Mouse (Mus musculus): Measurements from ENCODE around the gene Amot. TPM values are rescaled to one million over a fixed set of nuclear protein-coding genes. Genes with fewer than 3 reads are reported as not detected.
A peak's percentile ranks its signal among the peaks of the same experiment; 100 is the strongest.

Gene Amot
- total RNA-seq (2018; cell fraction: chromatin; rRNA removed), result 1 to 10 TPM in 4 of 26 experiments, under 1 TPM in 18, not detected in 4; 0.09 to 3.4 (median 0.43) TPM
- under 1 TPM; 0.12 to 0.97 (median 0.46) TPM for total RNA-seq (2018; cell fraction: cytosol; rRNA removed)
- total RNA-seq (2018; cell fraction: nucleus; rRNA removed), result 1 to 10 TPM in 2 of 26 experiments, under 1 TPM in 24; 0.05 to 2.0 (median 0.55) TPM
- polyA plus RNA-seq (2018), result 0.33 to 0.44 TPM (median 0.40 TPM) in 3 replicates

GRCm38 (mm10) chrX:145504717-145505415 is at the start of gene Amot:
Gene Amot (minus strand): TSS chrX:145505181.
- Histone ChIP-seq H3K27ac (no peak within 1 kb of the TSS), H3K4me3 (ENCODE audit: inconsistent target) (peak within 1 kb of the TSS; percentile 40), H3K36me3 (ENCODE audit: inconsistent target) (no peaks in the 10 kb centered on the region), H3K79me2 (ENCODE audit: inconsistent target) (no peaks in the 10 kb centered on the region)
- WGBS (ENCODE audit: missing documents), result 23% methylated on average over 26 of the region's 34 CpGs

- WGBS (ENCODE audit: missing documents), result 85% methylated on average over 3 of the region's 3 CpGs
- Histone ChIP-seq H3K36me3 (ENCODE audit: inconsistent target) (no peaks in the 10 kb centered on the region), H3K27ac (no peak overlapping the region), H3K79me2 (ENCODE audit: inconsistent target) (no peaks in the 10 kb centered on the region), H3K4me3 (ENCODE audit: inconsistent target) (no peak overlapping the region)
Measured at GRCm38 (mm10) chrX:145545060-145545459, 40.1 kb upstream of the Amot start.

GRCm38 (mm10) chrX:145543602-145544490 is 38.9 kb upstream of the Amot start:
- no peak overlapping the region for H3K27ac ChIP-seq
- no peaks in the 10 kb centered on the region for H3K79me2 ChIP-seq (ENCODE audit: inconsistent target)
- 75% methylated on average over 4 of the region's 4 CpGs for WGBS (ENCODE audit: missing documents)

GRCm38 (mm10) chrX:145541050-145541449 is 36.1 kb upstream of the Amot start:
- H3K27ac ChIP-seq, result no peak overlapping the region
- no peaks in the 10 kb centered on the region for H3K79me2 ChIP-seq (ENCODE audit: inconsistent target)
- H3K36me3 ChIP-seq (ENCODE audit: inconsistent target), result no peaks in the 10 kb centered on the region
- WGBS (ENCODE audit: missing documents), result 100% methylated on average over 1 of the region's 1 CpGs
- no peak overlapping the region for H3K4me3 ChIP-seq (ENCODE audit: inconsistent target)

More at GRCm38 (mm10) chrX:145543602-145544490, 38.9 kb upstream of the Amot start:
- Histone ChIP-seq H3K4me3 (ENCODE audit: inconsistent target) (no peak overlapping the region), H3K36me3 (ENCODE audit: inconsistent target) (no peaks in the 10 kb centered on the region)

- H3K4me3 ChIP-seq (ENCODE audit: inconsistent target), result no peak overlapping the region
- no peaks in the 10 kb centered on the region for H3K79me2 ChIP-seq (ENCODE audit: inconsistent target)
- H3K27ac ChIP-seq, result no peak overlapping the region
- 57% methylated on average over 1 of the region's 1 CpGs for WGBS (ENCODE audit: missing documents)
- no peaks in the 10 kb centered on the region for H3K36me3 ChIP-seq (ENCODE audit: inconsistent target)
Measured at GRCm38 (mm10) chrX:145540321-145540720, 35.3 kb upstream of the Amot start.

- no peaks in the 10 kb centered on the region for H3K79me2 ChIP-seq (ENCODE audit: inconsistent target)
- no peaks in the 10 kb centered on the region for H3K36me3 ChIP-seq (ENCODE audit: inconsistent target)
- no peak overlapping the region for H3K4me3 ChIP-seq (ENCODE audit: inconsistent target)
- no peak overlapping the region for H3K27ac ChIP-seq
- WGBS (ENCODE audit: missing documents), result 83% methylated on average over 1 of the region's 1 CpGs
Measured at GRCm38 (mm10) chrX:145529602-145530001, 24.6 kb upstream of the Amot start.

GRCm38 (mm10) chrX:145516322-145517066 is 11.5 kb upstream of the Amot start:
- Histone ChIP-seq H3K79me2 (ENCODE audit: inconsistent target) (no peaks in the 10 kb centered on the region), H3K27ac (no peak overlapping the region), H3K36me3 (ENCODE audit: inconsistent target) (no peaks in the 10 kb centered on the region), H3K4me3 (ENCODE audit: inconsistent target) (no peak overlapping the region)
- 46% methylated on average over 10 of the region's 10 CpGs for WGBS (ENCODE audit: missing documents)

GRCm38 (mm10) chrX:145515498-145516158 is 10.6 kb upstream of the Amot start:
- H3K4me3 ChIP-seq (ENCODE audit: inconsistent target), result no peak overlapping the region
- H3K79me2 ChIP-seq (ENCODE audit: inconsistent target), result no peaks in the 10 kb centered on the region
- WGBS (ENCODE audit: missing documents), result 86% methylated on average over 8 of the region's 9 CpGs
- H3K36me3 ChIP-seq (ENCODE audit: inconsistent target), result no peaks in the 10 kb centered on the region
- H3K27ac ChIP-seq, result no peak overlapping the region

- 82% methylated on average over 3 of the region's 3 CpGs for WGBS (ENCODE audit: missing documents)
- Histone ChIP-seq H3K79me2 (ENCODE audit: inconsistent target) (no peaks in the 10 kb centered on the region), H3K4me3 (ENCODE audit: inconsistent target) (no peak overlapping the region), H3K36me3 (ENCODE audit: inconsistent target) (no peaks in the 10 kb centered on the region), H3K27ac (no peak overlapping the region)
Measured at GRCm38 (mm10) chrX:145510675-145511074, 5.7 kb upstream of the Amot start.

- H3K27ac ChIP-seq, result no peak overlapping the region
- H3K36me3 ChIP-seq (ENCODE audit: inconsistent target), result no peaks in the 10 kb centered on the region
- 18% methylated on average over 13 of the region's 14 CpGs for WGBS (ENCODE audit: missing documents)
- peak overlapping the region; percentile 40 for H3K4me3 ChIP-seq (ENCODE audit: inconsistent target)
- no peaks in the 10 kb centered on the region for H3K79me2 ChIP-seq (ENCODE audit: inconsistent target)
Measured at GRCm38 (mm10) chrX:145505457-145506201, 648 bp upstream of the Amot start.

GRCm38 (mm10) chrX:145501666-145502355 is 3.2 kb downstream of the Amot start:
- no peak overlapping the region for H3K4me3 ChIP-seq (ENCODE audit: inconsistent target)
- WGBS (ENCODE audit: missing documents), result 84% methylated on average over 7 of the region's 8 CpGs

GRCm38 (mm10) chrX:145499101-145499500 is 5.9 kb downstream of the Amot start:
- WGBS (ENCODE audit: missing documents), result 60% methylated on average over 1 of the region's 2 CpGs
- H3K36me3 ChIP-seq (ENCODE audit: inconsistent target), result no peaks in the 10 kb centered on the region
- no peak overlapping the region for H3K4me3 ChIP-seq (ENCODE audit: inconsistent target)
- H3K27ac ChIP-seq, result no peak overlapping the region
- no peaks in the 10 kb centered on the region for H3K79me2 ChIP-seq (ENCODE audit: inconsistent target)

More at GRCm38 (mm10) chrX:145501666-145502355, 3.2 kb downstream of the Amot start:
- no peak overlapping the region for H3K27ac ChIP-seq
- no peaks in the 10 kb centered on the region for H3K36me3 ChIP-seq (ENCODE audit: inconsistent target)
- no peaks in the 10 kb centered on the region for H3K79me2 ChIP-seq (ENCODE audit: inconsistent target)

GRCm38 (mm10) chrX:145498691-145499090 is 6.3 kb downstream of the Amot start:
- H3K79me2 ChIP-seq (ENCODE audit: inconsistent target), result no peaks in the 10 kb centered on the region
- no peak overlapping the region for H3K27ac ChIP-seq
- H3K36me3 ChIP-seq (ENCODE audit: inconsistent target), result no peaks in the 10 kb centered on the region
- 78% methylated on average over 4 of the region's 4 CpGs for WGBS (ENCODE audit: missing documents)
- no peak overlapping the region for H3K4me3 ChIP-seq (ENCODE audit: inconsistent target)

All from macrophage (primary cell).